Mouse (Mus musculus): ENCODE measurements at regions not wholly inside any gene's neighbourhood (a gene's known extent, or its start where the extent isn't known, plus 50 kb on each side); places are given as distances from the start of the nearest gene placed in this dataset.

DNA sequence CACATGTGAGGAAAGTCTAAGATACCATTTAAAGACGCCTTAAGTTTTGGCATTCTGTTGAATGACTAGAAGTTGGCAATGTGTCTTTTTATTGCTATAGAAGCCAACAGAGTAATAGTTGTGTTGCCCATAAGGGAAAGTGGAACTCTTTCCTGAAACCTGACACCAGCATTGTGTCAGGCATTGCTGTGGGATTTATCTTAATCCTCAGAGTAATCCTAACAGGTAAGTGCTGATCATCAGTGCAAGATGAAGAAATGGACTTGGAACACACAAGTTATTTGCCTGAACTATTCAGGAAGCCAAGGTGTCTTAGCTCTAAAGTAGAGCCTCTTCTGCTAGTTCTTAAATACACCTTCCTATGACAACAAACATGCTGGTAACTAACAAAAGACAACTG, 198.3 kb upstream of the Rbms1 start:
- Histone ChIP-seq H3K27me3 (ENCODE audit: control insufficient read depth, insufficient read depth, low read length) (no peaks in the 10 kb centered on the region), H3K4me1 (ENCODE audit: control insufficient read depth, insufficient read depth, insufficient read length) (no peaks in the 10 kb centered on the region), H3K4me3 (ENCODE audit: extremely low read depth, insufficient read depth, insufficient read length) (no peak overlapping the region), H3K27ac (ENCODE audit: insufficient read depth, low read length) (no peak overlapping the region), H3K36me3 (ENCODE audit: control insufficient read depth, insufficient read depth, low read length) (no peaks in the 10 kb centered on the region)
- 92% methylated on average over 1 of the region's 1 CpGs for WGBS
- DNase-seq (ENCODE audit: low read depth in 1 of 2, low spot score in 2 of 2), result no peak
- TF ChIP-seq POLR2A (IDR thresholded peaks at IDR 0.05; ENCODE audit: low read depth, low read length) (no peak), CTCF (IDR thresholded peaks at IDR 0.05; ENCODE audit: extremely low read depth, insufficient read depth, insufficient read length, insufficient replicate concordance) (no peak)

DNA sequence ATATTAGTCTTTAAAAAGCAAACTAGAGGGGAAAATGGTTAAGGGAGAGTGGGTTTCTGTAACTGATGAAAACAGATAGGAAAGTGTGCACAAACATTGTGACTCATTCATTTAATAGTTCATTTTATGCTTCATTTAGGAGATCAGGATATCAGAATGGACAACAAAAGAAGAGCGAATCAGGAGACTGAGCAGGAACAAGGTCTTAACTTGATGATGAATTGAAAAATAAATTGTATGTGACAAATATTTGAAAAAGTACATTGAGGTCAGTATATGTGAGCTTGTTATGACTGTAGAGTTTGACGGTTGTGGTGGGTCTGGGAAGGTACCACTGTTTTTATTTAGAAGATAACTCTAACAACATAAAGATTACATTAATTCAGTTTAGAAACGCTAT, 196.8 kb upstream of the Rbms1 start:
- Histone ChIP-seq H3K27ac (ENCODE audit: insufficient read depth, low read length) (no peak overlapping the region), H3K4me3 (ENCODE audit: extremely low read depth, insufficient read depth, insufficient read length) (no peak overlapping the region), H3K4me1 (ENCODE audit: control insufficient read depth, insufficient read depth, insufficient read length) (no peaks in the 10 kb centered on the region), H3K36me3 (ENCODE audit: control insufficient read depth, insufficient read depth, low read length) (no peaks in the 10 kb centered on the region), H3K27me3 (ENCODE audit: control insufficient read depth, insufficient read depth, low read length) (no peaks in the 10 kb centered on the region)
- no peak for DNase-seq (ENCODE audit: low read depth in 1 of 2, low spot score in 2 of 2)
- TF ChIP-seq POLR2A (IDR thresholded peaks at IDR 0.05; ENCODE audit: low read depth, low read length) (no peak), CTCF (IDR thresholded peaks at IDR 0.05; ENCODE audit: extremely low read depth, insufficient read depth, insufficient read length, insufficient replicate concordance) (no peak)
- WGBS, result 88% methylated on average over 3 of the region's 3 CpGs

DNA sequence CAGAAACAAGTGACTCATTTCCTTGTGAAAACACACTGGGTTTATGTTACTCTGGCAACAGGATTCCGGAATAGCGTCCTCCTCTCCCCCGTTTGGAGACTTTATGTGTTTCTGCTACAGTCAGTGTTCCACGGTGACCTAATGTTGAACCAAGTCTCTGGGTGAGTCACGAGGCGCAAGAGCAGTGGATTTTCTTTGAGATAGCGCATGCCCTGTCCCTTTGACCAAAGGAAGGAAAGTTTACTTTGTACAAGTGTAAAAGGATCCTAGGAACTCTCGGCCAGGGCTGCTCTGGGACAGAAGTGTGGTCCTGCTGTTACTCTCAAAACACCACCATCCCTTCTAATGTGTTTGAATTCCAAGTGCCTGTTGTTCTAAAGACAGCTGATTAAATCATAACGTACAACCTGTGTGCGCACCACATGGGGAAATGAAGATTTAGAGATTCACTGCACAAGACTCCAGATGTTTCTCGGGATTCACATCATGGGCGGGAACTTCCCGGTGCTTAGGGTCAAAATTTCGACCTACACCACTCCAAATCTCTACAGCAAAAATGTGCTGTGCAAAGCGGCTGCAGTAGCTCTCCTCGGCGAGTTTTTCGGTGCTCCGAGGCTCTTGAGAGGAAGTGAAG, 176.1 kb upstream of the Rbms1 start:
- 32% methylated on average over 19 of the region's 19 CpGs for WGBS
- TF ChIP-seq POLR2A (IDR thresholded peaks at IDR 0.05; ENCODE audit: low read depth, low read length), result no peak
- TF ChIP-seq CTCF (IDR thresholded peaks at IDR 0.05; ENCODE audit: extremely low read depth, insufficient read depth, insufficient read length, insufficient replicate concordance), result no peak
- Histone ChIP-seq H3K4me3 (ENCODE audit: extremely low read depth, insufficient read depth, insufficient read length) (no peak overlapping the region), H3K27ac (ENCODE audit: insufficient read depth, low read length) (peak overlapping the region; percentile 9; the same call in 1 of the 2 replicates), H3K4me1 (ENCODE audit: control insufficient read depth, insufficient read depth, insufficient read length) (no peaks in the 10 kb centered on the region), H3K36me3 (ENCODE audit: control insufficient read depth, insufficient read depth, low read length) (no peaks in the 10 kb centered on the region), H3K27me3 (ENCODE audit: control insufficient read depth, insufficient read depth, low read length) (no peaks in the 10 kb centered on the region)
- no peak for DNase-seq (ENCODE audit: low read depth in 1 of 2, low spot score in 2 of 2)

DNA sequence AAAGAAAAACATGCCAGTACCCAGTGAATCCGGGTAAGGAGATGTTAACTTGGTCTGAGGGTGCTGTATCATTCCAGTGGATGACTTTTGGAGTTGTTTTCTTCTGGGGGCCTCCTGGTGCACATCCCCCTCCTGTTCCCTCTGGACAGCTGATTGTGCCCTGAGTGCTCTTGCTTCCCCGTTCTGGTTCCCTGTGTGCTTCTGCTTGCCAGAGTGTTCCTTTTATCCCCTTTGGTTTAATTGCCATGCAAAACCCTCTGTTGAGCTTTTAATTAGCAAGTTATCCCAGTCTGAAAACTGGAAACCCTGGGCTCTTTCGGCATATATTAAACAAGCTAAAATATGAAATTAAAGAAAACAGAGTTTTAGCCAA, 175.6 kb upstream of the Rbms1 start:
- TF ChIP-seq CTCF (IDR thresholded peaks at IDR 0.05; ENCODE audit: extremely low read depth, insufficient read depth, insufficient read length, insufficient replicate concordance) (no peak), POLR2A (IDR thresholded peaks at IDR 0.05; ENCODE audit: low read depth, low read length) (no peak)
- DNase-seq (ENCODE audit: low read depth in 1 of 2, low spot score in 2 of 2), result no peak
- Histone ChIP-seq H3K27ac (ENCODE audit: insufficient read depth, low read length) (peak overlapping the region; percentile 32; the same call in 1 of the 2 replicates), H3K4me3 (ENCODE audit: extremely low read depth, insufficient read depth, insufficient read length) (no peak overlapping the region), H3K27me3 (ENCODE audit: control insufficient read depth, insufficient read depth, low read length) (no peaks in the 10 kb centered on the region), H3K36me3 (ENCODE audit: control insufficient read depth, insufficient read depth, low read length) (no peaks in the 10 kb centered on the region), H3K4me1 (ENCODE audit: control insufficient read depth, insufficient read depth, insufficient read length) (no peaks in the 10 kb centered on the region)
- 23% methylated on average over 3 of the region's 3 CpGs for WGBS

DNA sequence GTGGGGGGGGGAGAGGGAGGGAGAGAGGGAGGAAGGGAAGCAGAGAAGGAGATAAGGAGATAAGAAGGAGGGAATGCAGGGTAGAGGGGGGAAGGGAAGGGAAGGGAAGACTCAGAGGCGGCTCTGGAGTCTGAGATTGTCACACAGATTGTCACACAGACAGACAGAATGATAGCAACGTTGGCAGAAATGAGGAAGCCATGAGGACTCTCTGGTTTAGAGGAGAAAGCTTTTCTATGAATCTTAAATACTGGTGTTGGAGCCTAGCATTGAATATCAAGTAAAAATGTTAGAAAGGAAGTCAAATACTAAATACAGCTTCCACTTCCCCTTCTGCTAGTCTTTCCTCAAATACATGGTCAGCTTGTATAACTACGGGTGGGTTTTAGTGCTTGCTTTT, 174.4 kb upstream of the Rbms1 start:
- no peak overlapping the region for H3K4me3 ChIP-seq (ENCODE audit: extremely low read depth, insufficient read depth, insufficient read length)
- TF ChIP-seq CTCF (IDR thresholded peaks at IDR 0.05; ENCODE audit: extremely low read depth, insufficient read depth, insufficient read length, insufficient replicate concordance) (no peak), POLR2A (IDR thresholded peaks at IDR 0.05; ENCODE audit: low read depth, low read length) (no peak)
- DNase-seq (ENCODE audit: low read depth in 1 of 2, low spot score in 2 of 2), result no peak
- H3K4me1 ChIP-seq (ENCODE audit: control insufficient read depth, insufficient read depth, insufficient read length), result no peaks in the 10 kb centered on the region
- H3K36me3 ChIP-seq (ENCODE audit: control insufficient read depth, insufficient read depth, low read length), result no peaks in the 10 kb centered on the region
- no peak overlapping the region for H3K27ac ChIP-seq (ENCODE audit: insufficient read depth, low read length)
- H3K27me3 ChIP-seq (ENCODE audit: control insufficient read depth, insufficient read depth, low read length), result no peaks in the 10 kb centered on the region
- WGBS, result 5% methylated on average over 3 of the region's 3 CpGs

DNA sequence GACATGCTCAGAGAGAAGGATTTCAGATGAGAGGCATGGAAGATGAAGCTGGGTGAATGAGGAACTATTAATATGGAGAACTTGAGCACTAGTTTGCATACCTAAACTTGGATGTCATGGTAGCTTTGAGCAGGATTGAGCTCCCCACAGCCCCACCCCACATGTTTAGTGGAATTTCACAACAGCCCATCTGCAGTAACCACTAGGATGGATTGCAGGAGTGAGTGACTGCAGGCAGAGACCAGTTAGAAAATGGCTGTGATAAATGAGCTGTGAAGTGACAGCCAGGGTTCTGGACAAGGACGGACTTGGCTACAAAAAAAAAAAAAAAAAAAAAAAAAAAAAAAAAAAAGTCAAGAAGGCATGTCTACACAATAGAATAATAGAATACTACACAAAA, 173.9 kb upstream of the Rbms1 start:
- H3K27ac ChIP-seq (ENCODE audit: insufficient read depth, low read length), result no peak overlapping the region
- H3K27me3 ChIP-seq (ENCODE audit: control insufficient read depth, insufficient read depth, low read length), result no peaks in the 10 kb centered on the region
- no peaks in the 10 kb centered on the region for H3K4me1 ChIP-seq (ENCODE audit: control insufficient read depth, insufficient read depth, insufficient read length)
- 14% methylated on average over 1 of the region's 1 CpGs for WGBS
- H3K4me3 ChIP-seq (ENCODE audit: extremely low read depth, insufficient read depth, insufficient read length), result no peak overlapping the region
- no peak for DNase-seq (ENCODE audit: low read depth in 1 of 2, low spot score in 2 of 2)
- H3K36me3 ChIP-seq (ENCODE audit: control insufficient read depth, insufficient read depth, low read length), result no peaks in the 10 kb centered on the region
- TF ChIP-seq POLR2A (IDR thresholded peaks at IDR 0.05; ENCODE audit: low read depth, low read length) (no peak), CTCF (IDR thresholded peaks at IDR 0.05; ENCODE audit: extremely low read depth, insufficient read depth, insufficient read length, insufficient replicate concordance) (no peak)

DNA sequence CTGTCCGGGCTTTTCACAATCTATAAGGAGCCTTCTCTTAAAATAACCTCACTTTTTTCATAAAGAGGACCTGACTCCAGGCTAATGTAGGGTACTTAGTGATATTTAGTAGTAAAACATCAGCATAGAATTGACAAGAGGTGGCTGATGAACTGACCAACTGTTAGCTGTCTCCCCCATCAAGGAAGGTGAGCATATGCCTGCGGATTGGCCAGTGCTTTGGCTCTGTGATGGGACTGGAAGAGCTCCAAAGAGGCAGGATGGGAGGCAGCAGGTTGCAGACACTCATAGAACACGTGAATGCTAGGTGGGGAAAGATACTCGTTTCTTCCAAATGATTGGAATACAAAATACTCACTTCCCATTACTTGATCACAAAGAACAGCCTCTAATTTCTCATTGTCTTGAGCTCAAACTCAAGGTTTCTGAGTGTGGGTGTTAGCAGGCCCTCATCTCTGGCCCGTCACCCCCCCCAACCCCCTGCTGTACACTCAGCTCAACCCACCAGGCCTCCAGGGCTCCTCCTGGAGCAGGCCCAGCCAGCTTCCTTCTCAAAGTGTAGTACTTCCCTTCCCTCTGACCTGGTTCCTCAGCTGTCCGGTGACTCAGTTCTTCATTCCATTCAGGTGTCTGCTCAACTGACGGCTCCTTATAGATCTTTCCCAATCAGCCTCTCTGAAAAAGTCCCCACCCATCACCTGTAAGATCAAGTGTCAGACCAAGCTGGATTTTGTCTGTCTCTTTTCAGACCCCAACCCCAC, 160.2 kb upstream of the Rbms1 start:
- DNase-seq (ENCODE audit: low read depth in 1 of 2, low spot score in 2 of 2), result no peak
- Histone ChIP-seq H3K36me3 (ENCODE audit: control insufficient read depth, insufficient read depth, low read length) (no peaks in the 10 kb centered on the region), H3K27me3 (ENCODE audit: control insufficient read depth, insufficient read depth, low read length) (no peaks in the 10 kb centered on the region), H3K4me1 (ENCODE audit: control insufficient read depth, insufficient read depth, insufficient read length) (no peaks in the 10 kb centered on the region), H3K4me3 (ENCODE audit: extremely low read depth, insufficient read depth, insufficient read length) (no peak overlapping the region), H3K27ac (ENCODE audit: insufficient read depth, low read length) (no peak overlapping the region)
- no peak for TF ChIP-seq POLR2A (IDR thresholded peaks at IDR 0.05; ENCODE audit: low read depth, low read length)
- TF ChIP-seq CTCF (IDR thresholded peaks at IDR 0.05; ENCODE audit: extremely low read depth, insufficient read depth, insufficient read length, insufficient replicate concordance), result no peak
- 77% methylated on average over 7 of the region's 7 CpGs for WGBS
